Mouse (Mus musculus) adrenal gland, adult 8-10 months (tissue): ENCODE data around the gene Otud7b. TPM values are rescaled to one million over a fixed set of nuclear protein-coding genes. Genes with fewer than 3 reads are reported as not detected.

Experiments
- DNase-seq: peaks from one replicate; pipeline ENCODE4 v3.0.0; 2022
- total RNA-seq, 4 experiments: library from RNA; stranded (reverse); gene quantifications; 2 replicates each; pipeline ENCODE4 v1.2.4; 2022

Gene Otud7b
- total RNA-seq, 4 experiments from 2014 or later = 37.8 to 55.2 (median 47.2) TPM

DNA sequence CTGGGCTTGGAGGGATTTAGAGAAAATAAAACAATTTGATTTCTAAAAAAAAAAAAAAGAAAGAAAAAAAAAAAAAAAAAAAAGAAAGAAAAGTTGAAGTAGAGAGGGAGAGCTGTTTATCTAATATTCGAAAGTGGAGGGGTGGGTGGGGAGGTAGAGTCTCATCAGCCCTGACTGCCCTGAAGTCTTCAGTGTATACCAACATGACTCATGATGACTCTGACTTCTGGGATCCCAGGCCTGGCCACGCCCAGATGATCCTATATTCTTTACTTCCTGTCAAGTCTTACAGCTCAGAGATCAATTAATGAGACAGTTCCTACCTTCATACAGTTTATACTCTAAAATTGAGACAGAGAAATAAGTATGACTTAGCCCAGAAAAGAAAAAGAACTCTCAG is 17.1 kb upstream of the Otud7b start:
- DNase-seq = no peak

DNA sequence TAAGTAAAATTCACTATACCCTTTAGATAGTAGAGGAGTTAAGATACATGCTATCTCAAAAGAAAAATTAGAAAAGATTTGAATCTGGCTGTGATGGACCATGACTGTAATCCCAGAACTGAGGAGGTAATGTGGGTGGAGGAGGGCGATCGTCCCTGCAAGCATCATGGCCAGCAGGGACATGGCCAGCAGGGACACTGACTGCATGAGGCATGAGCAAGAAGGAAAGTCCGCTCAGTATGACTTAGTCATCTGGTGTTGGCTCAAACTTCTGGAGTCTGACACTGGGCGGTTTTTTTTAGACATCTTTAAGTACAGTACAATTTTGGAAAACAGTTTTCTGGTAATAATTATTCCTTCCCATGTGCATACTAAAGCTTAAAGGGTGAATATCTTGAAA is 16.5 kb upstream of the Otud7b start:
- no peak for DNase-seq

DNA sequence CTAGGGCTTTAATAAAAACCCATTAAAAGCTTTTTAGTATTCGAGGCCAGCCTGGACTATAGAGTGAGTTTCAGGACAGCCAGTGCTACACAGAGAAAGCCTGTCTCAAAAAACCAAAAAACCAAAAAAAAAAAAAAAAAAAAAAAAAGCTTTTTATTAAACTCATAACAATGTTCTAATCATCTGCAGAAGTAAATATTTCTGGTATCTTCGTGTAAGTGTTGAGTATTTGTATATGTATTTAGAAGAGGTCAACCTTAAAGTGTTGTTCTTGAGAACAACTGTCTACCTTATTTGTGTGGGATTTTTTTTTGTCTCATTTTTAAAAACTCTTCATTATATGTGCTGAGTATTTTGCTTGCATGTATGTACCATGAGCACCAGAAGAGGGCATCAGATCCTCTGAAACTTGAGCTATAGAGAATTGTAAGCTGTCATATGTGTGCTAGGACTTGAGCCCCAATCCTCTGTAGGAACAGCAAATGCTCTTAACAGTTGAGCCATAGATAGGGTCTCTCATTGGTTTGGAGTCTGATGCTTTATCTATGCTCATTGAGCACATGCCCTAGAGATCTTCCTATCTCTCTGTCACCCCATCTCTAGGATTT is 14.3 kb upstream of the Otud7b start:
- DNase-seq = no peak

DNA sequence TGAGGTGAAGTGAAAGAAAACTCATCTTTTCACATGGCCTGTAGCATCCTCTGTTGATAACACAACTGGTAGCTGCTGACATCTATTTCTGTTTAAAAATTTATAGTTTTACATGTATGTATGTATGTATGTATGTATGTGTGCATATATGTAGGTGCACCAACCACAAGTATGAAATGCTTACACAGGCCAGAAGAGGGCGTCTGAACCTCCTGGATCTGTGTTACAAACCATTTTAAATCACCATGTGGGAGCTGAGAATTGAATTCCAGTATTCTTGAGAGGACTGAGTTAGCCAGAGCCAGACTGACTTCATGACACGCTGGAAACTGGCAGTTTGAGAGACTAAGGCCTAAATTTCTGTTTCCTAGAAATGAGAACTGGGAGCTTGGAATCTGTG is 13.2 kb upstream of the Otud7b start:
- DNase-seq = no peak

DNA sequence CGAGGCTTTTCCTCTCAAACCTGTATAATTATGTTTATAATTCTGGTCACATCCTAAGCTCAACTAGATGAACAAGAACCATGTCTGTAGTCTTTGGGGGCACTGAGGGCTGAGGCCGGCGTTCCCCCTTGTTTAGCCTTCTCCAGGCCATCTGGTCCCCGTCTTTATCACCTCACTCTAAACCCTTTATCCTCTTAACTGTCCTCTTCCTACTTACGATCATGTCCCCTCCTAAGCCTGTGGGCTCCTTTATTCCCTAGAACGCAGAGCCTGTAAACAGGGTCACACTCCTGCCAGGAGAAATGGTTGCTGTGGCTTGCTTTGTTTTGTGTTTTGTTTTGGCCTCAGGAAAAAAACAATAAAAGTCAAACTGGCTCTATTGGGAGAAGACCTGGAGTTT is 12.4 kb upstream of the Otud7b start:
- no peak for DNase-seq

DNA sequence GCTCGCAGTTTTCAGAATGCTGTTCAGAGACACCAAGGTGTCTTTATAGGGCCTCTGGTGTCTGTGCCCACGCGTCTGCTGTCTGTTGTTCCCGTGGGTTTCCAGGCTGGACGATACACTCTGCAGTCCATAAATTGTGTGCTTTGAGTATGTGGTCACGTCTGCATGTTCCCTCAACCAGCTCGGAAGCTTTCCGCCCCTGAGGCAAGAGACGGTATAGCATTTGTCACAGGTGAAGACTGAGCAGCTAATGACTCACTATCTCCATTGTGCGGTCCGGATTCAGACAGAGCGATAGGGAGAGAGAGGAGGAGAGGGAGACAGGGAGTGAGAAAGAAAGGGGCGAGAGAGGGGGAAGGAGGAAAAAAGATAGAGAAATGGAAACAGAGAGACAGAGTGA is 10.8 kb upstream of the Otud7b start:
- no peak for DNase-seq

DNA sequence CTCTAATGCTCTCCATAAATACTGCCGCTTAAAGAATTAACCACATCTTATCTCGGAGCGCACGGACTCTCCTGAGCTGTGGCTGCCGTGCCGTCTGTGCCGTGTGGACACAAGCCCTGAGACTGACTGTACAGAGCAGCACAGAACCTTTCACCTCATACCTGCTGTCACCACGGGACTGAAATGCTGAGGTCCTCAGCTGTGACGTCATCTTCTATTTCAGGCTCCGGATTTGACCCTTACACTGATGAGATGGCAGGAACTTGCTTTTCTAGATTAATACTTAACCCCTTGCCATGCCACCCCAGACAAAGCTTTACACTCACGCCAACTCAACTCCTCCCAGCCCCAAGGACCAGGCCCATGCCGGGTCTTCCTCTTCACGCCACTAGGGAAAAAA is 10.1 kb upstream of the Otud7b start:
- no peak for DNase-seq

DNA sequence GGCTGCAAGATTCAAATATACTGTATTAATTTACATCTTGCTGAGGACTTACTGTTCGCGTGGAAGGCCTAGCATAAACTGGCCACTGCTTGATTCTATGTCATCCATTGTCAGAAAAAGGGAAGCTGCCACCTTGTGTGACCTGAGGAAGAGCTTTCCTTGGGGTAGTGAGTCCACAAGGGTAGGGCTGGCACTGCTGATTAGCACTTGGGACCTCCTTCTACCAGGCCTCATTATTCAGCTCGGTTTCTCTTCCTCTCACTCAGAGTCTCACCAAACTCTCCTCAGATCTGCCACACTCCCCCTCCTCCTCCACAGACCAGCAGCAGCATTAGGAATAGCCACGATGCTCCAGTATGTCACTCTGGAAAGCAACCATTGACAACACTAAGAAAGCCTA is 6.2 kb upstream of the Otud7b start:
- no peak for DNase-seq

DNA sequence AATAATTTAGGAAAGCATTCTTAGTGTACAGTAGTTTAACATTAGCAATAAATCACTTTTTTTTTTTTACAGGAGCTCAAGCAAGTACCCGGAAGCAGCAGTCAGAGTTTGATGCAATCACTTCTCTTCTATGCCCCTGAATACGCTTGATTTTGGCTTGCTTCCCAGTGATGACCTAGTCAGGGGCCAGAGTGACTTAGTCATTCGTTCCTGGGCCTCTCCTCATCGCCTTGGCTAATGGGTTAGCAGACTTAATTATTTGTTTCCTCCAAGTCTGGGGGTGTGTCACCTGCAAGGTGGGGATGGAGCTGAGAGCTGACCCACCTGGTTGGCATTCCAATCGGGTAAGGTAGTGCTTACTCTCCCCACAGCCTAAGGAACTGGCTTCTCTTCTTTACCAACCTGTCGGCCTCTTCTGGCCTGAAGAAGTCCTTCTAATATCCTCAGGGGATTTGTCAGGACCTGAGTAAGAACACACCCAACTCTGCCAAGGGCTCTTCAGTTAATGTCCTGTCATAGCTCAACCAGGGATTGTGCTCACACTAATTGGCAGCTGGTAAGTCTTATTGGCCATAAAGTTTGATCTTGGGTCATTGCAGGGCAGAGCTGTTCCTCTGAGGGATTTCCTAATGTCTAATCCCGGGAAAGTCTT is 5.6 kb upstream of the Otud7b start:
- DNase-seq = peak; percentile 87

DNA sequence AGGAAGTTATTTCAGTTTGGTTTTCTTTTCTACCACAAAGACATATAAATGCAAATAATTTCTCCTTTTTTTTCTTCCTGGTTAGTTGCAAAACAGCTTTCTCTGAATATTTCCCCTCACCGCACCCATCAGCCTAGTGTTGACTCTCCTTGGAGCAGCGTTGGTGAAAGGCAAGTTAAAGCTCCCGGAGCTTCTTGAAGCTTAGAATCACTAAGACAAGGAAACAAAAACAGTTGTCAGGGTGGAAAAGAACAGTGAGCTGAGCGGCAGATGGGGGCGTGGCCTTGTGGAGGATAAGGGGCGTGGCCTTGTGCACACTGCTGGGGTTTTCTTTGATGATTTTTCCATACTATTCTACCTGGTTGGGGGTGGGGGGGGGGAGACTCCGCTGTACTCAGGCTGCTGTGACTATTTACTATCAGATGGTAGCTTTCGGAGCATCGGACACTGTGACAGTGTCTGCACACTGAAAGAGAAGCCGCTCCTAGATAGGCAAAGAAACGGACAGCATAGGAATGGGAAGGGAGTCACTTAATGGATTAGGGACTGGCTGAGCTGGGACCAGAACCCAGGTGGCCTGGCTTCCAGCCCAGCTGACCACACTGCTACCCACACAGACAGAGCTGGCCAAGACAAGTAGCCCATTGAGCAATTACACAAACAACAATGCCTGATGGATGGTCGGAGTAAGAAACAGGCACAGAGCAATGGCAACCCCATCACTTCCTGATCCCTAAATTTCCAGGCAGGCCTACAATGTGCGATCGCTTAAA is 2.0 kb upstream of the Otud7b start:
- peak; percentile 48 for DNase-seq

DNA sequence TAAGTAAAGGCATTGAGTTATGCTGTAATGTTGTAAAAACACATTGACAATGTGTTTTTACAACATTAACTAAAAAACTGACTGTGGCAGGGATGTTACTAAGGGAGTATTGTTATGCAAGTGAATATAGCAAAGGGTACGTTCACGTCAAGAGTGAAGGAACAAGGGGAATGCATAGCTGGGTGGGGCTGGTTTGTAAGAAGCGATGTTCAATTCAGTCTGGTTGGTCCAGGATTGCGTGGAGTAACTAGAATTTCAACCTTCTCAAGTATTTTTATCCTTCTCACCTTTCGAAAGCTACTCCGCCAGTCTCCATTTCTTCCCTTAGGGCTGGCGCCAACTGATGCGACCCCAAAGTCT is 446 bp upstream of the Otud7b start:
- no peak for DNase-seq

DNA sequence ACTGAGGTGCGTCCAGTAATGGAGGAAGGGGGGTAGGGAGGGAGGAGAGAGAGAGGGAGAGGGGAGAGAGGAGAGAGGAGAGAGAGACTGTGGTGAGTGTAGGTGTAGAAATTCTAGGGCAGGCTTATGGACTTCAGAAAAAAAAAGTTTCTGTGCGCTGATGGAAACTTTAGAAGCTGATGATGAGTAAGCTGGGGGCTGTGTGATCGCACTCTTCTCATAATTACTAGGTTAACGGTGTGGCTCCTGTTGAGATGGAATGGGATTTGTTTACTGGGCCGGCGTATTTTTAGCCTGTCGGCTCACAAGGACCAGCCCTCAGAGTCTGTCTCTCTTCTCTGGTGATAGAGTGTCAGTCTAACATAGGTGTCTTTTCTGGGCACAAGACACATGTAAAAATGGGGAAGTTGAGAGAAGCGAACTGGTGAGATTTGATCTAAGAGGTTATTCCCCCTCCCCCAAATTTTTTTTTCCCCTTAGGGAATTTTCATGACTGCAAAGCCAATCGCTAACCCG is 963 bp downstream of the Otud7b start:
- DNase-seq = no peak

DNA sequence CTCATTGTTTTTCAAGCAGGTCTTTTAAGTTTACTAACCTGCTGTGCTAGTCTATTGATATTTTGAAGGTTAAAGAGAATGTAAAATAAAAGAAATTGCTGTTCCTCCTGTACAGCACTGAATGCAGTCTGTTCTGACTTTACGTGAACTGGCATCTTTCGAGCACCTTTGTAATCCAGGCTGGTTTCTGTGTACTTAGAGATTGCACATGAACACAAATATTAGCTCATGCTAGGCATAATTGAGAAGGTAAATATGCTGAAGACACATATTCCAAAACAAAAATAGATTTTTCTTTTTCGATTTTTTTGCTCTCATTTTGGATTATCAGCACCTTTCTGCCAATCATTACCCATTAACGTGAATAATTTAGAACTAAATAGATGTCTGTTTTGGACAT is 1.8 kb downstream of the Otud7b start:
- DNase-seq = no peak

DNA sequence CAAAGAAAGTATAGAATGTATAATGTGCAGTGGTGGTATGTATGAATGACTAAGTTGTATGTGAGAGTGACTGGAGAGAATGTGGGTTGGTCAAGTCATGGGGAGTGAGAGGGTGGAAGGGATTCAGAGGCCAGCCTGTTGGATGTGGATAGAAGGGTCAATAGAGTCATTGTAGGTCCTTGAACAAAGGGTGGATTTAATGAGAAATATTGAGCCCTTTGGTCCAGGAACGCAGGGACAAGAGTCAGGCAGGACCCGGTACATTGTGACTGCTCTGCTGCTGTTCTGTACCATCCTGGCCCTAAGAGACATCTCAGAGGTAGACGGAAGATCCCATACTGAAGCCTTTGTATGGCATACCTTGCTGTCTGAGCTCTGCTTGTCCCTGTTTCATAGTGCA is 4.0 kb downstream of the Otud7b start:
- no peak for DNase-seq

DNA sequence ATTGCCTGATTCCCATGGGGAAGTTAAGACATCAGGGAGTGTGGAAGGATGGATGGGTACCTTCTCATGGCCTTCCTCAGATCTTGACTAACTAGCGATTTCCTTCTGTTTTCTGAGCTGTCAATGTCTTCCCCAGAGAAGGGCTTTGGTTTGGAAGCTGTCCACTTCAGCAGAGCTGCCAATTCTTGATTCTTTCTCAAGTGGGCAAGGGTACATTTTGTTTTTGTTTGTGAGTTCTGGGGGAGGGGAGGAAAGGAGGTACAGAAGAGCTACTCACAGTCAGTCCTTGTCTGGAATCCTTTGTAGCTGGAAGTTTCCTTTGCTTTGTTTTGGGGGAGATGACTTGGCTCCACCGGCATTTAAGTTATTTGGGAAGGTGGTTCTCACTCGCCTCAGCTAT is 8.9 kb downstream of the Otud7b start:
- no peak for DNase-seq

DNA sequence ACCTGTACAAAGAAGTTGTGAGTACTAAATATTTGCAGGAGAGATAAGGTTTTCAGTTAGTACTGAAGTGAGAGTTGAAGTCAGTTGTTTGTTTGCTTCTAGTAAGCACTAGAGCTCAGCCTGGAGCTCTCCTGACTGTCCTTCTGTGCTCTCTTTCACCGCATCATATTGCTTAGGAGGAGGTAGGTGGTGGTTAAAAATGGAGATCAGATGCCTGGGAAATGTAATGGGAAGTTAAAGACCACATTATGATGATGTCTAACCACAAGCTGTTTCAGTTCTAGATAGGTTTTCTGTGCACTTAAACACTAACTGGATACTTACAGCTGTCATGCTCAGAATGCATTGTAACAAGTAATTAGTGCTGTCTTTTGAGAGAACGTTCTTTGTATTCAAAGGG is 13.8 kb downstream of the Otud7b start:
- no peak for DNase-seq

DNA sequence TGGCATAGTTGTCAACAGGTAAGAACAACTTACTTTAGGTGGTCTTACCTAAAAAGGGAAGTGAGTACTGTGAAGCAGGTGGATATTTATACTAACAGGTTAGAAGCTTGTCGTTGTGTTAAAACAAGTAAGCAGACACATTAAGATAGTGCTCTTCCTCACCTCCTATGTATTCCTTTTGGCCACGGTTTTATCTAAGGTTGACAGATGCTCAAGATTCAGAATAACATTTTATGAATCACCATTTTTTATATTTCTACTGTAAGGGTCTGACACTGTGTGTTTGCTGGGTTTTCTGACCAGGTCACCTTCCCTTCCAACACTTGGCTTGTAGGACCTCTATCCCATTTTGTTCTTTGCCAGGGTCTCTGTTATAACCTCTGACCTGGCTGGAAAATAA is 14.4 kb downstream of the Otud7b start:
- DNase-seq = no peak

DNA sequence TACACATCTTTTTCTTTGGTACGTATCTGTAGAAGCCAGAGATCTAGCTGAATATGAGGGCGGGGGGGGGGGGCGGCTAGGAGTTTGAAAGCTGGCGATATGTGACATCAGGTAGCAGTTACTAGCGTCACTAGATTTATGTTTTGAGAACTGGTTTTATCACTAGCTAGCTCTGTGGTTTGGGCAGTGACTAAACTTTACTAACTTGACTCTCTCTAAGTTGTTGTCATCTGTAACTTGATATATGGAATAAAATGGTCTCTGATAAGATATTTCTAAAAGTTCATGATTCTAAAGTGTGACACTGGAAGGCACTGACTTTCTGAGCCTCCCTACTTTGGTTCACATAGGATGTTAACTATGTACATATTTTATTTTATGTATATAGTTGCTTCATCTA is 19.9 kb downstream of the Otud7b start:
- DNase-seq = no peak

DNA sequence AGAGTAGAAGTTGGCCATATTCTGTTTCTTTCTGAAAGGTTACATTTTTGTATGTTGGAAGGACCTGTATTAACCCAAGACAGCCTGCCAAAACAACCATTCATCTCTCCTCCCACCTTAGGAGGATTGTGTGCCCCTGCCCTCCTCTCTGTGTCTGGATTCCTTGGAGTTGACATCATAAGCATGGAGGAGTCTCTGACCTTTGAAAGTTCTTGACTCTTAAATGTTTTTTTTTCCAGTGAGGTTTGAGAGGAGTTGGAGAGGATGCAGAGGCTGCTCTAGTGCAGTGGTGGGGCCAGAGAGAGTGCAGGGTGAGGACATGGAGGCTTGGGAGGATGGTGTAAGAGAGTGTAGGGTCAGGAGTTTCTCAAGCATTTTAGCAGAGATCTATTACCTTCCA is 23.8 kb downstream of the Otud7b start:
- no peak for DNase-seq

DNA sequence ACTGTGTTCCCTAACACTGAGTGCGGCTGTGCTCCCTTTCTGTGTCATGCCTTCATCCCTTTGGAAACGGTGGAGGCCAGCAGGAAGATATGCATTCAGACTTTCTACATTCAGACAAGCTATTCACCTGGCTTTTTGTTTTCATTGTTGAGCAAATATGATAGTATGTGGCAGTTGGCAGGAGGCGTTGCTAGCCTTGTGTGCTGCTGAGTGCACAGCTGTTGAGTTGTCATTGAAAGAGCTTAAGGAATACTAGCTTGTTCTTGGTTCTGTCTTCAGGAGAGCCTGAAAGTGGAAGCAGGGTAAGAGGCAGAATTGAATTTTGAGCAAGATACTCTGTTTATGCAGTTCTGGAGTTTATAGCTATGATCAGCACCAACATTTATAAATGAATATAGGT is 28.2 kb downstream of the Otud7b start:
- DNase-seq = no peak

DNA sequence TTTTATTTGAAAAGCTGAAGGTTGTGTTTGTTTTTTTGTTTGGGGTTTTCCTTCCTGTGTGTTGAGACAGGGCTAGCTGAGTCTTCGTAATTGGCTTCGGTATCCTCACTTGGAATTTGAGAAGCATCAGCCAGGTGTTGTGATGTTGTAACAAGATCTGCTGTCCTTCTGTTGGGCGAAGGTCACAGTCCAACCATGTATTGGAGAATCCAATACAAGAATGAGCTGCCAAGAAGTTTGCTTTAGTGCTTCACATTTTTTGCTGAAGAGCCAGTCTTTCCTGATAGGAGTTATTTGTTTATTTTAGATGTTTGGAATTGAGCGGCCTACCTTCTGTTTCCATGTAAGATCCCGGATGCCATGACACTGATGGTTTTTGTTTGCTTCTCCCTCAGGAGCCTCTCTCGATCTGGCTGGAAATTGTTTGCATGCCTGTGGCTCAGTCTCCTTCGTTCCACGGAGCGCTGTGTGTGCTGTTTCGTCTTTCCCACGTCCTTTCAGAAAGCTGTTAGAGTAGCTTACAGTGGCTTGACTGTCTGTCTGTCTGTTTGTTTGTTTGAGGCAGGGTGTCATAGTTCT is 29.1 kb downstream of the Otud7b start:
- no peak for DNase-seq

DNA sequence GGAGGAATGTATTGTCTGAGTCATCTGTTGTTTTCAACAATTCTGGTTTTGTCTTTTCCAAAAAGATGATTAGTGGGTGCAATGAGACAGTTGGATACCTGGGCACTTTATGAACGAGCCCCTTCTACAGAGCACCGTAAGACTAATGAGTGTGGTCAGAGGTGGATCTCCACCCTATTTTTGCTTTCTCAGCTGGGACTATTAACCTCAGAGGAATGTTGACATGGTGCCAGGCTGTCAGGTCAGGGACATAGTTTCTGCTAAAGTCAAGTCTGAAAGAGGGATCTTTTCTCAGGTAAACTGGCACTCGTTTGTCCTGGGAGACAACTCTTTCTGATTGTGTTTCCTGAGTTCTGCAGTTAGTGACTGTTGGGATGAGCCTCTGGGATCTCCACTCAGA is 30.7 kb downstream of the Otud7b start:
- DNase-seq = peak; percentile 57

DNA sequence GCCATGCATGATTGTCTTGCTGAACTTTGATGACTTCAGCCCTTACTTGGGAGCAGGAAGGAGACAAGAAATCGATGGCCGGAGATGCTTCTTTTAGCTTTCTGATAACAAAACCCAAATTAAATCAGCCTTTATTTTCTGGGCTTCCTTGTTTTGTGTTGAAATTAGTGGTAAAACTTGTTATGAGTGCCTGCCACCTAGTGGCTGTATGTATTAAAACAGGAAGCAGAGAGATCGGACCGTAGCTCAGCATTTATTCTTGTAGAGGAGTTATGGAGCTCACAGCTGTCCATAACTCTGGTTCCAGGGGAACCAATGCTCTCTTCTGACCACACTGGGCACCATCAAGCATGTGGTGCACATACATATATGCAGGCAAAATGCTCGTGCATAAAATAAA is 43.6 kb downstream of the Otud7b start:
- peak; percentile 27 for DNase-seq

DNA sequence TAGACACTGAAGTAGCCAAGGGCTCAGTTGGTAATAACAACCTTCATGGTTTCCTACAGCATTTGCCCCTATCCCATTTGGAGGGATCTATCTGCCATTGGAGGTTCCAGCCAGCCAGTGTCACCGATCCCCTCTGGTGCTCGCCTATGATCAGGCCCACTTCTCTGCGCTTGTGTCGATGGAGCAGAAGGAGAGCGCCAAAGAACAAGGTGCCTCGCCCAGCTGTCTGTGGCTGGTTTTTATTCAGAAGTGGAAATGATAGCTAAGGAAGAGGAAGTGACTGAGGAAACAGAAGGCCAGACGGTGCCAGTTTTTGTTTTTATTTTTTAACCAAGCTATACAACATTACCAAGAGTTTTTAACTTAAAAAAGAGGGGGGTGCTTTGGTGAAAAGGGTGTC is 47.5 kb downstream of the Otud7b start:
- DNase-seq = no peak
